Mouse (Mus musculus): ENCODE measurements around the gene Erlin1.

- TF ChIP-seq JUN (IDR thresholded peaks at IDR 0.05; ENCODE audit: insufficient read depth, low read depth, low read length) (no peak), CTCF (conservative IDR thresholded peaks at IDR 0.05 in 1 of 2, IDR thresholded peaks at IDR 0.05 in 1 of 2; ENCODE audit: low read depth in 2 of 2, low read length in 2 of 2) (no peak), POLR2A (IDR thresholded peaks at IDR 0.05; ENCODE audit: low read depth, low read length) (no peak), ZMIZ1 (IDR thresholded peaks at IDR 0.05; ENCODE audit: low read depth, low read length) (no peak), POLR2AphosphoS2 (IDR thresholded peaks at IDR 0.05; ENCODE audit: low read depth, low read length) (no peak)
Observed at GRCm38 (mm10) chr19:44033396-44033795, 36.2 kb downstream of the Erlin1 start.
